14 mouse cellular contexts compared by ENCODE assay signal in the genomic region with DNA sequence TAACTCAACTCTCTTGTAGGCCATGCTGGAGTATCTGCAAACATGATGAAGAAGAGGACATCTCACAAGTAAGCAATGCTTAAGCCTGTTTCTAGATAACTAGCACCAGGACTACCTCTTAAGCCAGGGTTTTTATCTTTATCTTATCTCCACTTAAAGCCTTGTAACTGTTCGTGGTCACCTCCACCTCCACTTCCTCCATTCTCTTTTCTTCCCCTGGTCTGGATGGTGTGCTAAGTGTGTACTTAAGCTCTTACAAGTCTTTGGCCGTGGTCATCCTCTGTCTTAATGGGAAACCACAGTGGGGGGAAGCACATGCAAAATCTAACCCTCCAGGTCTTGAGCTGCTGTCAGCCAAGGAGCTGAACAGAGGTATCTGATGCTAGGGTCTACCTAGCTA. TPM values are rescaled to one million over a fixed set of nuclear protein-coding genes. Genes with fewer than 3 reads are reported as not detected.
"Had no signal": no experiment of that assay in that cellular context is flagged by ENCODE, and none has a peak within 500 bp of the region (broad histone marks: within the 10 kb centered on the region; RNA-seq: fewer than 3 reads in every experiment).

No protein-coding gene starts in this region.

- ATAC-seq: liver, postnatal 0 days had no signal

- H3K27ac ChIP-seq: kidney, embryonic 15.5 days; limb, embryonic 12.5 days; liver, embryonic 13.5 days; macrophage; neural tube, embryonic 13.5 days had no signal

- H3K27me3 ChIP-seq: kidney, embryonic 15.5 days; limb, embryonic 12.5 days; liver, embryonic 13.5 days; neural tube, embryonic 13.5 days had no signal

- H3K4me3 ChIP-seq: kidney, embryonic 15.5 days; limb, embryonic 12.5 days; liver, embryonic 13.5 days; neural tube, embryonic 13.5 days had no signal

- H3K9me3 ChIP-seq: kidney, embryonic 15.5 days; limb, embryonic 12.5 days; liver, embryonic 13.5 days; neural tube, embryonic 13.5 days had no signal

- H3K4me2 ChIP-seq: kidney, embryonic 15.5 days; limb, embryonic 12.5 days; liver, embryonic 13.5 days; neural tube, embryonic 13.5 days had no signal

- H3K9ac ChIP-seq: kidney, embryonic 15.5 days; limb, embryonic 12.5 days; liver, embryonic 13.5 days; liver, postnatal 0 days; neural tube, embryonic 13.5 days had no signal

- DNase-seq: kidney, adult 18-20 months; layer of hippocampus, adult 9-11 months; layer of hippocampus, postnatal 36 days; liver; liver, embryonic 13.5 days; liver, postnatal 0 days; midbrain, embryonic 14.5 days; retina, postnatal 1 day; right cerebral cortex, postnatal 14 days; thymus, postnatal 4 days had no signal

RNA-seq across cellular contexts. Expression of a gene that starts 42.9 kb away (rescaled TPM):
- polyA plus RNA-seq: liver, embryonic 13.5 days; macrophage had no signal
